Comparison of ENCODE assay signal across 9 mouse cellular contexts in genomic region chr2:165317621-165318263, GRCm38 (mm10). TPM values are rescaled to one million over a fixed set of nuclear protein-coding genes. Genes with fewer than 3 reads are reported as not detected.
A peak's percentile ranks its signal among the peaks of the same experiment; 100 is the strongest.
DNase-seq lines count a peak whose midpoint lies in the region; ATAC-seq and TF ChIP-seq lines count a peak whose summit lies in the region.
"Had no signal": no experiment of that assay in that cellular context is flagged by ENCODE, and none has a peak within 500 bp of the region (broad histone marks: within the 10 kb centered on the region; RNA-seq: fewer than 3 reads in every experiment).

No protein-coding gene starts in this region.

- peaks cover 26% of the 10 kb centered on the region for H3K36me3 ChIP-seq in kidney, embryonic 14.5 days (ENCODE audit: control insufficient read depth, insufficient read depth, low read length)
- H3K36me3 ChIP-seq in limb, embryonic 11.5 days (ENCODE audit: control insufficient read depth, insufficient read depth, low read length), result no peaks in the 10 kb centered on the region; the same call in 1 of the 2 replicates

- no peak for TF ChIP-seq POLR2A in embryonic fibroblast, embryonic 13.5 days (IDR thresholded peaks at IDR 0.05; ENCODE audit: low read depth, low read length)

- no peaks in the 10 kb centered on the region for H3K9me3 ChIP-seq in kidney, embryonic 14.5 days (ENCODE audit: control insufficient read depth, low read length)
- no peaks in the 10 kb centered on the region for H3K9me3 ChIP-seq in limb, embryonic 11.5 days (ENCODE audit: control insufficient read depth, low read length)

- H3K4me2 ChIP-seq in kidney, embryonic 14.5 days (replicated peaks; ENCODE audit: low read depth, low read length), result no peak overlapping the region
- no peak overlapping the region for H3K4me2 ChIP-seq in limb, embryonic 11.5 days (ENCODE audit: low read depth, severe bottlenecking)

- 51% methylated on average over 16 of the region's 16 CpGs for WGBS in kidney, embryonic 14.5 days
- WGBS in limb, embryonic 11.5 days, result 56% methylated on average over 16 of the region's 16 CpGs

- no peak for TF ChIP-seq CTCF in embryonic fibroblast, embryonic 13.5 days (IDR thresholded peaks at IDR 0.05; ENCODE audit: borderline replicate concordance, insufficient read depth, low read length)

- no peak overlapping the region for H3K4me3 ChIP-seq in kidney, embryonic 14.5 days (ENCODE audit: low read length)
- no peak overlapping the region for H3K4me3 ChIP-seq in embryonic fibroblast, embryonic 13.5 days (ENCODE audit: insufficient read depth, low read length)
- H3K4me3 ChIP-seq in limb, embryonic 11.5 days (ENCODE audit: low read depth, low read length), result no peak overlapping the region

- peak overlapping the region; percentile 78 for H3K27ac ChIP-seq in kidney, embryonic 14.5 days (ENCODE audit: low read depth, low read length)
- H3K27ac ChIP-seq in embryonic fibroblast, embryonic 13.5 days (ENCODE audit: insufficient read depth, low read length), result peak overlapping the region; percentile 31
- 0 out of 2 replicates have a peak overlapping the region, but pooled peaks have one; percentile 32 for H3K27ac ChIP-seq in limb, embryonic 11.5 days (replicated peaks; ENCODE audit: low read depth, low read length)

- DNase-seq in kidney, adult 11 months, result no peak
- DNase-seq in limb, embryonic 11.5 days (ENCODE audit: low spot score), result no peak
- DNase-seq in neural tube, embryonic 10.5 days (ENCODE audit: extremely low spot score, low spot score), result peak; percentile 41
- no peak for DNase-seq in thymus, adult 18-20 months
- DNase-seq in testis, postnatal 10 days (ENCODE audit: low spot score), result no peak
- no peak for DNase-seq in right cerebral cortex, adult 18-20 months

- H3K4me1 ChIP-seq in kidney, embryonic 14.5 days (ENCODE audit: control insufficient read depth, insufficient read depth, low read length), result peaks cover 75% of the 10 kb centered on the region
- H3K4me1 ChIP-seq in embryonic fibroblast, embryonic 13.5 days (ENCODE audit: control insufficient read depth, insufficient read depth, low read length), result peaks cover 26% of the 10 kb centered on the region
- H3K4me1 ChIP-seq in limb, embryonic 11.5 days (ENCODE audit: control insufficient read depth, insufficient read depth, low read length), result peaks cover 28% of the 10 kb centered on the region

- no peak for ATAC-seq in kidney, embryonic 14.5 days (ENCODE audit: low FRiP score, low TSS enrichment)
- 0 out of 2 replicates have a peak, but pooled peaks have one; percentile 12 for ATAC-seq in limb, embryonic 11.5 days (ENCODE audit: insufficient number of reproducible peaks, low FRiP score, low TSS enrichment, low read depth)

- H3K9ac ChIP-seq in kidney, embryonic 14.5 days (ENCODE audit: low read depth, low read length), result peak overlapping the region; percentile 42; the same call in 1 of the 2 replicates
- no peak overlapping the region for H3K9ac ChIP-seq in limb, embryonic 11.5 days (ENCODE audit: low read length)

- no peaks in the 10 kb centered on the region for H3K27me3 ChIP-seq in kidney, embryonic 14.5 days (ENCODE audit: control insufficient read depth, insufficient read depth, low read length)
- no peaks in the 10 kb centered on the region for H3K27me3 ChIP-seq in limb, embryonic 11.5 days (ENCODE audit: control insufficient read depth, insufficient read depth, low read length)
- H3K27me3 ChIP-seq: Patski had no signal

RNA-seq across cellular contexts. Expression of gene Elmo2, which starts 8.5 kb away (rescaled TPM):
- polyA plus RNA-seq in kidney, embryonic 14.5 days (2014; fragmentation: Nextera tagmentation; extraction: Ambion mirVana), result 56.9 and 84.1 TPM in 2 replicates
- 57.5 and 66.3 TPM in 2 replicates for polyA plus RNA-seq in embryonic fibroblast, embryonic 13.5 days (2011; ENCODE audit: insufficient read length, low read depth, missing spikeins)
- 85.4 and 86.0 TPM in 2 replicates for polyA plus RNA-seq in limb, embryonic 11.5 days (2014; fragmentation: Nextera tagmentation; extraction: Ambion mirVana)

RNA-seq across cellular contexts. Expression of gene Slc35c2, which starts 30.1 kb away (rescaled TPM):
- 35.4 and 54.1 TPM in 2 replicates for polyA plus RNA-seq in kidney, embryonic 14.5 days (2014; fragmentation: Nextera tagmentation; extraction: Ambion mirVana)
- polyA plus RNA-seq in embryonic fibroblast, embryonic 13.5 days (2011; ENCODE audit: insufficient read length, low read depth, missing spikeins), result 35.8 and 40.8 TPM in 2 replicates
- 41.5 and 41.9 TPM in 2 replicates for polyA plus RNA-seq in limb, embryonic 11.5 days (2014; fragmentation: Nextera tagmentation; extraction: Ambion mirVana)

RNA-seq across cellular contexts. Expression of gene Zfp663, which starts 50.8 kb away (rescaled TPM):
- 0.67 and 0.88 TPM in 2 replicates for polyA plus RNA-seq in kidney, embryonic 14.5 days (2014; fragmentation: Nextera tagmentation; extraction: Ambion mirVana)
- polyA plus RNA-seq in embryonic fibroblast, embryonic 13.5 days (2011; ENCODE audit: insufficient read length, low read depth, missing spikeins), result not detected in 2 replicates
- 1.2 and 1.7 TPM in 2 replicates for polyA plus RNA-seq in limb, embryonic 11.5 days (2014; fragmentation: Nextera tagmentation; extraction: Ambion mirVana)
- polyA plus RNA-seq: Patski had no signal
